Mouse (Mus musculus) bone marrow, adult 2 months (tissue): Measurements from ENCODE around the gene Bscl2. TPM values are rescaled to one million over a fixed set of nuclear protein-coding genes. Genes with fewer than 3 reads are reported as not detected.

Experiments
- H3K27ac ChIP-seq: fragments of 200-500 bp; 2 replicates; pipeline ENCODE4 v1.5.1; 2012; ENCODE audit warnings: low read depth, mild to moderate bottlenecking, control low read depth, inconsistent platforms, low read length; ENCODE audit not compliant: control insufficient read depth, poor library complexity, insufficient read depth
- H3K4me1 ChIP-seq: fragments of 200-500 bp; 2 replicates; pipeline ENCODE4 v1.6.1; 2011; ENCODE audit warnings: low read length; ENCODE audit not compliant: control insufficient read depth, insufficient read depth
- H3K4me3 ChIP-seq: fragments of 200-500 bp; replicated peaks from 2 replicates; pipeline ENCODE3; 2011; ENCODE audit warnings: mild to moderate bottlenecking, low read depth, low read length, control low read depth; ENCODE audit not compliant: control insufficient read depth
- CTCF ChIP-seq: fragments of 200-500 bp; IDR thresholded peaks from 2 replicates; pipeline ENCODE4 v1.5.1; 2011; ENCODE audit warnings: low read length, control low read depth; ENCODE audit not compliant: control insufficient read depth, insufficient read depth
- POLR2A ChIP-seq: fragments of 200-500 bp; IDR thresholded peaks from 2 replicates; pipeline ENCODE4 v1.6.1; 2011; ENCODE audit warnings: low read depth, mild to moderate bottlenecking, control low read depth, low read length, borderline replicate concordance; ENCODE audit not compliant: control insufficient read depth
- WGBS: fragments of 180-500 bp; shearing (Covaris S2); methylation state at CpG from one replicate; pipeline ENCODE4 v1.1.7; 2018; 5-methylcytosine and 5-hydroxymethylcytosine counted together
- polyA plus RNA-seq: library from polyadenylated mRNA; stranded (reverse); fragments of >200 nt; gene quantifications from 2 replicates; pipeline ENCODE4 v1.2.4, GENCODE M21; 2011; ENCODE audit warnings: low replicate concordance; ENCODE audit not compliant: missing spikeins, insufficient read depth, insufficient read length

Gene Bscl2
- polyA plus RNA-seq, 1 experiment: 46.2 TPM

DNA sequence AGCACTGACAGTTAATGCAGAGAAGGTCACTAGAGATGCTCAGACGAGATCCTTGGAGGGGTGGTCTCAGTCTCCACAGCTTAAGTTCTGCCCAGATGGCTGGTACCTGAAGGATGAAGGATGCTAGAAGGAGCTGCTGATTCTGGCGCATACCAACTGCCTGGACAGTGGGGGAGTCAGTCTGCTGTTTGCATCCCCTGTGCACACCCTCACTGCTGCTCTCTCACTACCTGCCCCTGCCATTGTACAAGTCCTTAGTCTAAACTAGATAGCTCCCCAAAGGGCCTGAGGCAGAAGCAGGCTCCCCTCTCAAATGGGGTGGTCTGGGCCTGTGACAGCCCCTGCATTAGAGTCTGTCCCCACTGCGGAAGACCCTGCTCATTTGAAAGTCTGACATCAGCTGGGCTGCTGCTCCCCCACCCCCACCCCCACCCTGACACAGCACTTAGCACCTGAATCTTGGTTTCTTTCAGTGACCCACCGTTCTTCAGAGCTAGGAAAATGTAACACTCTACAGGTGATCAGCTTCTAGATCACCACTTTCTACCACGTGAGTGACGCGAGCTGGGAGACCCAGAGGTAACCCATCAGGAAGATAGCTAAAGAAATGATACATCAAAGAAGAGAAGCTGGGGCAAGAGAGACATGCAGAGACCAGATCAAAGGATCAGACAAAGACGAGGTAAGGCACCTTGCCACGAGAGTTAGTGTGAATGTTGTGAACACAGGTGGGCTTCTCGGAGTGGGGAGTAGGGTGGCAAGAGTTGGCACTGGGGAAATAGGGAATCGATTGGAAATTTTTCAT, 2.0 kb downstream of the Bscl2 start, which contains the start of gene Gng3:
Gng3 (minus strand) TSS at position 92 of the 805 bp plus-strand sequence.
- no peak for TF ChIP-seq CTCF
- no peak for TF ChIP-seq POLR2A
- H3K27ac ChIP-seq: no peak within 1 kb of the TSS; the same call in 1 of the 2 replicates
- H3K4me3 ChIP-seq: peak within 1 kb of the TSS; percentile 81
- 88% methylated on average over 11 of the region's 11 CpGs for WGBS
- peaks cover 2% of the 10 kb centered on the region; the same call in 1 of the 2 replicates for H3K4me1 ChIP-seq

- TF ChIP-seq POLR2A (peak; percentile 74; the same call in 1 of the 2 replicates), CTCF (no peak)
- Histone ChIP-seq H3K4me3 (peak overlapping the region; percentile 81), H3K4me1 (peaks cover 2% of the 10 kb centered on the region; the same call in 1 of the 2 replicates), H3K27ac (peak overlapping the region; percentile 47)
- 26% methylated on average over 29 of the region's 29 CpGs for WGBS
Measured at GRCm38 (mm10) chr19:8839908-8840791, 2.9 kb downstream of the Bscl2 start.

DNA sequence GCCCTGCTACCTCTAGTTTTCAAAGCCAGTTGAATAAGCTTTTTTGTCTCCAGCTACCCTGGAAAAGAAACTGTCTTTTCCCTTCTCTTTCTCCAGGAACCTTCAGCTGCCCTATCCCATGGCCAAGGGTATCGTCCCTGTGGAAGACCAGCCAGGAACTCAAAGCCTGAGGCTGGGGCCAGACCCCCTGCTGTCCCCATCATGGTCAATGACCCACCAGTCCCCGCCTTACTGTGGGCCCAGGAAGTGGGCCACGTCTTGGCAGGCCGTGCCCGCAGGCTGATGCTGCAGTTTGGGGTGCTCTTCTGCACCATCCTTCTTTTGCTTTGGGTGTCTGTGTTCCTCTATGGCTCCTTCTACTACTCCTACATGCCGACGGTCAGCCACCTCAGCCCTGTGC, 3.7 kb downstream of the Bscl2 start:
- peaks cover 2% of the 10 kb centered on the region; the same call in 1 of the 2 replicates for H3K4me1 ChIP-seq

DNA sequence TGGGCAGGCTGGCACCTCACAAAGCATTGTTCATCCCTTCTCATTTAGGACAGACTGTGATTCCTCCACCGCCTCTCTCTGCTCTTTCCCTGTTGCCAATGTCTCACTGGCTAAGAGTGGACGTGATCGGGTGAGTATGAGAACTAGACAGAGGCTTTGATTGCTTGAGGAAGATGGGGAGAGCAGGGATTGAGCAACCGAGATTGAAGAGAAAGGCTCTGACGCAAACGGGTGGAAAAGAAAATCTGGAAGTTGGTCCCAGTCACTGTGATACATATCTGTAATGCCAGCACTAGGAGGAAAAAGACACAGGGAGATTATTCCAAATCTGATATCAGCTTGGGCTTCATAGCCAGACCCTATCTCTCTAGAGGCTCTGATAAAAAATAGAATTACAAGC, 5.7 kb downstream of the Bscl2 start:
- WGBS: 53% methylated on average over 6 of the region's 6 CpGs

More for the DNA sequence above, 3.7 kb downstream of the Bscl2 start:
- H3K4me3 ChIP-seq: no peak overlapping the region
- WGBS: 74% methylated on average over 7 of the region's 7 CpGs
- TF ChIP-seq CTCF (no peak), POLR2A (no peak)
- no peak overlapping the region for H3K27ac ChIP-seq

GRCm38 (mm10) chr19:8844371-8845129, 7.3 kb downstream of the Bscl2 start:
- H3K4me3 ChIP-seq: no peak overlapping the region
- no peak overlapping the region for H3K27ac ChIP-seq
- 56% methylated on average over 5 of the region's 5 CpGs for WGBS
- TF ChIP-seq POLR2A (no peak), CTCF (peak; percentile 39)
- H3K4me1 ChIP-seq: no peaks in the 10 kb centered on the region; the same call in 1 of the 2 replicates

More for the DNA sequence above, 5.7 kb downstream of the Bscl2 start:
- H3K27ac ChIP-seq: no peak overlapping the region
- no peaks in the 10 kb centered on the region; the same call in 1 of the 2 replicates for H3K4me1 ChIP-seq
- no peak for TF ChIP-seq CTCF
- H3K4me3 ChIP-seq: no peak overlapping the region

DNA sequence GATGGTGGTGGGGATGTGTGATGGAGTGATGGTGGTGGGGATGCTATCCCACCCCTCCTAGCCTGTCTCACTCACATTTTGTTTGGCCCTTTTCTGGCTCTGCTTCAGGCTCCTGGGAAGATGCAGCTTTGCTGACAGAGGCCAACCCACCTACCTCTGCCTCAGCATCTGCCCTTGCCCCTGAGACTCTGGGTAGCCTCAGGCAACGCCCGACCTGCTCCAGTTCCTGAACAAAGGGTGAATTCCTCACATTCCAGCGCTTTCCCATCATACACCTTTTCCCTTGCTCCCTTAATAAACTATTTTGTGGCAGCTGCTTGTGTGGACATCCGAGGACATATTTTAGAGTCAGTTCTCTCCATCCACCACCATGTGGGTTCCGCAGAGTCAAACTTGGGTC, 11.1 kb downstream of the Bscl2 start:
- WGBS: 86% methylated on average over 5 of the region's 5 CpGs
- no peak for TF ChIP-seq CTCF
- TF ChIP-seq POLR2A: no peak

DNA sequence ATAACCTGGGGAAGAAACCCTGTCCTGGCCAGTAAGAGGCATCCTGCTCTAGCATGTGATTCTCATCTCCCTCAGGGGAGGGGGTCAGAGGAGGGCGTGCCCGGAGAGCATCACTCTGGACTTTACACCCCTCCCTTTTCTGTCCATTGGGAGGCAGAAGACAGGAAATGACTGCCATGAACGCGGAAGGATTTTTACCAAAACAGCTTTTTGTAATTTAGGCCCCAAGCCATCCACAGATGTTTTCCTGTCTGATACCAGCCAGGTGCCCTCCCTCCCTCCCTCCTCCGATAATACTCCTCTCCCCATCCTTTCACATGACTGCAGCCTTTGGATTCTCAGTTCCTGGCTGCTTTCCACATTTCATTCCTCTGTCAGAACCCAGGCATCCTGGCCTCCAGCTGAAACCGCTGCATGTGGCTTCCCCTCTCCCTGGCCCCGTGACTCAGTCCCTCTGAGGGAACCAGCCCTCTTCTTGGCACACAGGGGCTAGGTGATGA, 13.2 kb downstream of the Bscl2 start, which contains the start of gene Lrrn4cl:
Lrrn4cl (plus strand) TSS at position 367 of the 500 bp plus-strand sequence.
- no peak for TF ChIP-seq CTCF
- no peak for TF ChIP-seq POLR2A
- WGBS: 59% methylated on average over 7 of the region's 7 CpGs

More for the DNA sequence above, 11.1 kb downstream of the Bscl2 start:
- Histone ChIP-seq H3K4me1 (no peaks in the 10 kb centered on the region), H3K27ac (no peak overlapping the region), H3K4me3 (no peak overlapping the region)

DNA sequence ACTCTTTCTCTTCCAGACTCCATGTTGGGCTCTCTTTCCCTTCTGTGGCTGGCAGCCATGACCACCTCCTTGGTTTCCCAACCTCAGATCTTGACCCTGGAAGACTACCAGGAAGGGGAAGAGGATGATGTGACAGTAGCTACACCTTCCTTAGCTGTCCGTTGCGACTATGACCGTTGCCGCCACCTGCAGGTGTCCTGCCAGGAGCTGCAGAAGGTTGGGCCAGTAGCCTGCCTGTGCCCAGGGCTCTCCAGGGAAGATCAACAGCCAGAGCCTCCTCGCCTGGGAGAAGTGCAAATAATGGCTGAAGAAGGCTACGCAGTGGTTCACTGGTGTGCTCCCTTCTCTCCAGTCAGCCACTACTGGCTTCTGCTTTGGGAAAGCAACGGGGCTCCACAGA, 14.4 kb downstream of the Bscl2 start:
- WGBS: 69% methylated on average over 7 of the region's 7 CpGs
- Histone ChIP-seq H3K27ac (no peak overlapping the region), H3K4me3 (no peak overlapping the region), H3K4me1 (no peaks in the 10 kb centered on the region)
- TF ChIP-seq CTCF (no peak), POLR2A (no peak)

More for the DNA sequence above, 13.2 kb downstream of the Bscl2 start, which contains the start of gene Lrrn4cl:
- Histone ChIP-seq H3K4me3 (no peak within 1 kb of the TSS), H3K4me1 (no peaks in the 10 kb centered on the region), H3K27ac (no peak within 1 kb of the TSS)
